Mouse (Mus musculus) kidney, postnatal 14 days (tissue): ENCODE results near the gene Irgq.
"Not testable (repeated sequence)": the region's sequence is repeated elsewhere in the genome, so short reads cannot be mapped to it uniquely, and the experiment has no call there.

Experiments used
- DNase-seq: peaks from one replicate; pipeline ENCODE4 v3.0.0; 2022; ENCODE audit warnings: mixed read lengths

The Irgq gene

DNA sequence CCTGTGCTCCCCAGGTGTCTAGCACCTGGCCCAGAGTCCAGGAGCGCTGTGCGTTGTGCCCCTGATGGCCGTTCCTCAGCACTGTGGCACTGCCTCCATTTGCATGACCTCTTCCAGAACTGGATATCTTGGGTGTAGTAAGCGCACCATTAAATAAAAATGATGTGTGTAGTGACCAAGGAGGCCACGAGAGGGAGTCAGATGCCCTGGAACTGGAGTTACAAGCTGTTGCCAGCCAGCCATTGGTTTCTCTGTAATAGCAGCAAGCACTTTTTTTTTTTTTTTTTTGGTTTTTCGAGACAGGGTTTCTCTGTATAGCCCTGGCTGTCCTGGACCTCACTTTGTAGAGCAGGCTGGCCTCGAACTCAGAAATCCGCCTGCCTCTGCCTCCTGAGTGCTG lies 14.2 kb upstream of the Irgq start:
- DNase-seq: not testable (repeated sequence)

GRCm38 (mm10) chr7:24517077-24517476 lies 13.4 kb upstream of the Irgq start:
- no peak for DNase-seq

GRCm38 (mm10) chr7:24517654-24518053 lies 12.8 kb upstream of the Irgq start:
- DNase-seq: no peak

GRCm38 (mm10) chr7:24519130-24519529 lies 11.4 kb upstream of the Irgq start:
- no peak for DNase-seq

DNA sequence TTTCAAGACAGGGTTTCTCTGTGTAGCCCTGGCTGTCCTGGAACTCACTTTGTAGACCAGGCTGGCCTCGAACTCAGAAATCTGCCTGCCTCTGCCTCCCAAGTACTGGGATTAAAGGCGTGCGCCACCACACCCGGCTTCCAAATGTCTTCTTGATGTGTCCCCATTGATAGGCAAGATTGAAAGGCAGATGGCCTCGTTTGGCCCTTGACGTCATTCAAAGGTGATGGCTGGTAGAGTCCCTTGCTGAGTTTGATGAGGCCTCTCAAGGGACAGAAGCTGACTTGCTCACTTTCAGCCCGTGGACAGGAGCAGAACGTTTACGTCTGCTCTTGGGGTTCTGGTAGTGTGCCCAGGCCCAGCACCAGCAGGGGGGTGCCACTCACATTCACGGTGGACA lies 10.4 kb upstream of the Irgq start:
- not testable (repeated sequence) for DNase-seq

DNA sequence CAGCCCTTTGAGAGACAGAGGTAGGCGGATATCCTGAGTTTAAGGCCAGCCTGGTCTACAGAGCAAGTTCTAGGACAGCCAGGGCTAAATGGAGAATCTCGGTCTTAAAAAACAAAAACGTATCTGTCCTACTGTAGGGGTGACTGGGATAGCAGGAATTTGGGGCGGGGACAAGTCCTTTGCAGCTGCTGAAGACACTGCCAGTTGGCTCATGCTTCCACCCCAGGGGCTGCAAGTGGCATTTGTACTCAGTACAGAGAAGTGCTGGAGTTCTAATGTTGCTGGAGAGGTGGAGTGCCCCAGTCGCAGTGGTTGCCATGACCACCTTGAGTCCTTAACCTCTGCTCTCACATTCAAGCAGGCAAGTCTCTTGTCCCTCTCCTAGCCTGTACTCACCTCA lies 7.7 kb upstream of the Irgq start:
- DNase-seq: no peak

GRCm38 (mm10) chr7:24523723-24524122 lies 6.8 kb upstream of the Irgq start:
- DNase-seq: no peak

GRCm38 (mm10) chr7:24524978-24525377 lies 5.5 kb upstream of the Irgq start:
- DNase-seq: no peak

GRCm38 (mm10) chr7:24525686-24526420 lies 4.6 kb upstream of the Irgq start:
- no peak for DNase-seq

DNA sequence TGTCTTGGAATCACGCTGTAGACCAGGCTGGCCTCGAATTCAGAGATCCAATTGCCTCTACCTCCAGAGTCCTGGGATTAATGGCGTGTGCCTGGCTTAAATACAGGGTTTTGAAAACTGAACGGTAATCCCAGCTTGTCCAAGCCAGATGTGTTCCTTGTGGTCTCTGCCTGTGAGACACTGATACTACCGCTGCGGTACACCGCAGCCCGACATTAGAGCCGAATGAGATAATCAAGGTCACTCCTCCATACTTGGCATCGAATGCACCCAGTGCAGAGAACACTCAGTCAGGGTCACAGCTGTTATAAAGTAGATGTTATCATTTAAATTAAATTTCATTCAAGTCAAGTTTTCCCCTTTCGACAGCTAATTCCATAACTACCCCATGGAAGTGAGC lies 1.6 kb upstream of the Irgq start:
- DNase-seq: no peak

DNA sequence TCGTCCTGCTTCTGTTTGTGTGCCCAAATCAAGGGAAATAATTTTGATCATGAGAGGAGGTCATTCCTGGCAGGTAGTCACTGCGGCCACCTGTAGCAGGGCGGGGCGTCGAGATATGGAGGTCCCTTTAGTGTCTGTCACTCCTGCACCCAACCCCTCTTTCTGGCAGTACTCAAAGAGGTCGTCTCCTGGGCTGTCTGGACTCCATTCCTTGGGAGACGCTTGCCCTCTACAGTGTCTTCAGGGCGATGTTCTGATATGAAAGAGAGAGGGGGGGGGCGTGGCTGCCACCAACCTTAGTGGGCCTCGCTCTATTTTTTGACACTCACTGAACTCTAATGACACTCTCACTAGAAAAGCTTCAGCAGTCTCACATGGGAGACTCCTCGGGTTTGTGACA lies 909 bp upstream of the Irgq start:
- no peak for DNase-seq

GRCm38 (mm10) chr7:24531211-24531971 lies 902 bp downstream of the Irgq start:
- DNase-seq: peak; percentile 83

DNA sequence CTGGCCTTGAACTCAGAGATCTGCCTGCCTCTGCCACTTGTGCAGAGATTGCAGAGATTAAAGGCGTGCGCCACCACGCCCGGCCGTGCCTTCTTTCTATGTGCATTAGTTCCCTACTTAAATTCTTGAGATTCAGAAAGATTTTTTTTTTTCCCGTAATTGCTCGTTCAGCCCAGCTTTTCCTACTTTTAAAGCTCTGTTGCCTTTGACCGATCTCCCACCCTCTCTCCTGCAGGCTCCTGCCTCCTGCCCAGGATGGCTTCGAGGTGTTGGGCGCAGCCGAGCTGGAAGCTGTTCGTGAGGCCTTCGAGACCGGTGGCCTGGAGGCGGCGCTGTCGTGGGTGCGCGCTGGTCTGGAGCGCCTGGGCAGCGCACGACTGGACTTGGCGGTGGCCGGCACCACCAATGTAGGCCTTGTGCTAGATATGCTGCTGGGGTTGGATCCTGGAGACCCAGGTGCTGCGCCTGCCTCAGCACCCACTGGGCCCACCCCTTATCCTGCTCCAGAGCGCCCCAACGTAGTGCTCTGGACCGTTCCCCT lies 2.6 kb downstream of the Irgq start:
- DNase-seq: no peak

GRCm38 (mm10) chr7:24533806-24534205 lies 3.3 kb downstream of the Irgq start:
- no peak for DNase-seq

DNA sequence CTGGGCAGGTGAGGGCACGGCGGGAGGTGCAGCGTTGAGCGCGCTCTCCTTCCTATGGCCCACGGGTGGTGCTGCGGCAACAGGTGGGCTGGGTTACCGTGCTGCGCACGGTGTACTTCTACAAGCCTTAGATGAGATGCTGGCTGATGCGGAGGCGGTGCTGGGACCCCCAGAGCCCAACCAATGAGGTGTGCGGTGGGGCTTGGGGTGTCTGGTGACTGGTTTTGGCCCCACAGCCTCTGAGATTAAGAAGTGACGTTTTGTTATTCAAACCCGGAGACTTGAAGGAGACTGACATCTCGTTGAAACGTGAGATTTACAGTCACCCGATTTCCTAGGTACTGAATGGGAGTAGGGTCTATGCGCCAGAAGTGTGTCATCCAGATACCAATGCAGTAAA lies 3.8 kb downstream of the Irgq start:
- no peak for DNase-seq

DNA sequence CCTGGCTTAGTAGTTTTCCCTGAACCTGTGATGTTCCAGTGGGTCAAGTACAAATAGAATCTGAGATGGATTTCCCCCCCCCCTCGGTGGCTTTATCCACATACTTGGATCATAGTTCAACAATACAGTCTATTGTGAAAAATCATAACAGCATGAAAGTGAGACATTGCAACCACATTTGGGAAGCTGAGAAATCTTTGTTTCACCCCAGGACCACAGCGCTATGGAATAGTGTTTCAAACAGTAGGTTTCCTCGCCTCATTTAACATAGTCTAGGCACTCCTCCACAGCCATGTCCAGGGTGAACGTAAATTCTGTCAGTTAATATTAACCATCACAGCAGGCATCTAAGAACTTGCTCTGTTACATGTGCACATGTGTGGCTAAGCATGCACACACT lies 6.6 kb downstream of the Irgq start:
- no peak for DNase-seq

- DNase-seq: no peak
Observed at GRCm38 (mm10) chr7:24537591-24537990, 7.1 kb downstream of the Irgq start.

- DNase-seq: peak; percentile 49
Observed at GRCm38 (mm10) chr7:24538154-24538553, 7.7 kb downstream of the Irgq start.

- no peak for DNase-seq
Observed at GRCm38 (mm10) chr7:24538701-24539100, 8.2 kb downstream of the Irgq start.

GRCm38 (mm10) chr7:24539686-24540085 lies 9.2 kb downstream of the Irgq start:
- no peak for DNase-seq

- DNase-seq: no peak
Observed at GRCm38 (mm10) chr7:24544506-24544905, 14.0 kb downstream of the Irgq start.

DNA sequence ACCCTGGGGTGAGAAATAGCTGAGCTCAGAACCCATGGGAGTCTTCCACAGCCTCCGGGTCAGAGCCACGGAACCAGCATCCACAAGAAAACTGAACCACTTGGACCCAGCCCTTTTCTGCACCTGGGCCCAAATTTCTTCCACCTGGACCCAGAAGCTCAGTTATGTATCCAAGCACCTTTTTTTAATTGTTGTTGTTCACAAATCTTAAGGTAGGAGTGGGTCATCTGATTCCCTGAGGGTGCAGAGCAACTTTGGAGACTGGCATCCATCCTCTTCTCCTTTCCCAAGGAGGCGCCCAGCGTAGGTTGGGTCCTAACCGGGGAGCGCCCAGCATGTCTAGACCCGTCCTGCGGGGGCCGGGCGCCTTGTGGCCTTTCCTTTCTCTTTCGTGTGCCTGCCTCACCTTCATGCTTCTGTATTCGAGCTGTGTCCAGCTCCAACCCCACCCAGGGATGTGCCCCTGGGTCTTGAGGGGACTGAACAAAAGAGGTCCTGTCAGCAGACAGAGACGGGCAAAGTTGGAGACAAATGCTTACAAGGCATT lies 15.7 kb downstream of the Irgq start, which contains the start of the genes Pinlyp and Xrcc1:
Gene Pinlyp, minus strand, starts transcription at position 51 of the 547 bp plus-strand sequence.
Gene Xrcc1, plus strand, starts transcription at position 222 of the 547 bp plus-strand sequence.
- peak; percentile 23 for DNase-seq

- DNase-seq: peak; percentile 100
Observed at GRCm38 (mm10) chr7:24546634-24547389, 16.3 kb downstream of the Irgq start.
